Mouse (Mus musculus): ENCODE measurements around the gene AI467606. TPM values are rescaled to one million over a fixed set of nuclear protein-coding genes. Genes with fewer than 3 reads are reported as not detected.

AI467606 gene
- polyA plus RNA-seq, 1 experiment from 2014 or later: 7.6 TPM

DNA sequence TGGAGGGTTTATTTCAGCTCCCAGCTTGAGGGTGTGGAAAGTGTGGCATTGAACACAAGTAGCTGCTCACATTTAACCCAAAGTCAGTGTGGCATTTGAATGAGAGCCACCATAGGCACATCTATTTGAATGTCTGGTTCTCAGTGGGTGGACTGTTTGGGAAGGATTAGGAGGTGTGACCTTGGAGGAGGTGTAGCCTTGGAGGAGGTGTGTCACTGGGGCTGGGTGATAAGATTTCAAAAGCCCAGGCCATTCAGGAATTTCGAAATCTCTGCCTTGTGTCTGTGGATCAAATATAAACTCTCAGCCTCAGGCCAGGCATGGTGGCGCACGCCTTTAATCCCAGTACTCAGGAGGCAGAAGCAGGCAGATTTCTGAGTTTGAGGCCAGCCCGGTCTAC, 7.8 kb downstream of the AI467606 start:
- H3K27me3 ChIP-seq (ENCODE audit: insufficient read depth, low read length): no peaks in the 10 kb centered on the region
- H3K9ac ChIP-seq (replicated peaks): no peak overlapping the region
- H3K36me3 ChIP-seq (replicated peaks; ENCODE audit: insufficient read depth, low read length): no peaks in the 10 kb centered on the region
- H3K4me1 ChIP-seq (ENCODE audit: insufficient read depth): peaks cover under 1% of the 10 kb centered on the region; the same call in 1 of the 2 replicates
- no peak overlapping the region for H3K4me3 ChIP-seq (ENCODE audit: low read depth, low read length)
- TF ChIP-seq EP300 (IDR thresholded peaks at IDR 0.05; ENCODE audit: low read depth): no peak
- no peak for TF ChIP-seq CTCF (IDR thresholded peaks at IDR 0.05; ENCODE audit: low read depth)
- WGBS (ENCODE audit: insufficient replicate concordance): 86% methylated on average over 4 of the region's 4 CpGs
- ATAC-seq: no peak
- H3K9me3 ChIP-seq (ENCODE audit: low read length): no peaks in the 10 kb centered on the region
- no peak for DNase-seq
- no peak overlapping the region for H3K27ac ChIP-seq (ENCODE audit: low read depth)
- H3K4me2 ChIP-seq (ENCODE audit: low read depth, low read length): no peak overlapping the region

DNA sequence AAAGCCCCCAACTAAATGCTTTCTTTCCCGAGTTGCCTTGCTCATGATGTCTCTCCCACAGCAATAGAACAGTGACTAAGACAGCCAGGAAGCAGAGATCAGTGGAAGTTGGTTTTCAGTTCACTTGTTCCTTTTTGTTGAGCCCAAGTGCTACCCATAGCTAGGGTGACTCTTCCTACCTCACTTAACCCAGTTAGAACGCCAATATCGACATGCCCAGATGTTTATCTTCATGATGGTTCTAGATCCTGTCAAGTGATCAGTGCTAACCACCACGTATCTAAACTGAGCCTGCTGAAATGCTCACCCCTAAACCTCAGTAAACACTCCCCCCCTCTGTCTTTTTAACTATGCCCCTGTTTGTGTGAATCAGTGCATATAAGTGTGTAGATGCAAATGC, 8.4 kb downstream of the AI467606 start:
- no peak for DNase-seq
- Histone ChIP-seq H3K27ac (ENCODE audit: low read depth) (no peak overlapping the region), H3K36me3 (replicated peaks; ENCODE audit: insufficient read depth, low read length) (no peaks in the 10 kb centered on the region), H3K27me3 (ENCODE audit: insufficient read depth, low read length) (no peaks in the 10 kb centered on the region), H3K4me2 (ENCODE audit: low read depth, low read length) (no peak overlapping the region), H3K4me1 (ENCODE audit: insufficient read depth) (peaks cover 6% of the 10 kb centered on the region), H3K9me3 (ENCODE audit: low read length) (no peaks in the 10 kb centered on the region), H3K4me3 (ENCODE audit: low read depth, low read length) (no peak overlapping the region), H3K9ac (replicated peaks) (no peak overlapping the region)
- no peak for ATAC-seq
- 61% methylated on average over 4 of the region's 4 CpGs for WGBS (ENCODE audit: insufficient replicate concordance)
- TF ChIP-seq CTCF (IDR thresholded peaks at IDR 0.05; ENCODE audit: low read depth) (no peak), EP300 (IDR thresholded peaks at IDR 0.05; ENCODE audit: low read depth) (no peak)

DNA sequence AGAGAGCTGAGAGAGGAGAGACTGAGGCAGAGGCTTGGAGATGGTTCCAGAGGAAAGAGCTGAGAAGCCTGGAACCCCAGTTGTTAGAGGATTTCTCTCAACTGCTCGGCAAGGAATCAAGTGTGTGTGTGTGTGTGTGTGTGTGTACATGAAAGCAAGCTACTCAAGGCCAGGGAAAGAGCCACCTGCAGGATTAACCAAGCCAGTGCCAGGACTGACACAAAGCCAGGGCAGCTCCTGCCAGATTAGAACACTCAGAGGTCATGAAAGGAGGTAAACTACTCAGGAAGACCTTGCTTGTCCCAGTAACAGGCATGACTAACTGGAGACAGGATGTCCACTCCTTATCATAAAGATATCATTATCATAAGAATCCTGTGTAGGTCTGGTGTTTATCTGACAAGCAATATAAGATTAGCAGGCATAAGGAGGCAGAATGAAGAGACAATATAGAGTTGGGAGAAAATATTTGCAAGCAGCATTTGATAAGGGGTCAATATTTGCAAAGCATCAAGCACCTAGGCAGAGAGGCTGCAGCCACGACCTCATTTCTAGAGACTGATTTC, 10.4 kb downstream of the AI467606 start:
- no peak for TF ChIP-seq EP300 (IDR thresholded peaks at IDR 0.05; ENCODE audit: low read depth)
- TF ChIP-seq CTCF (IDR thresholded peaks at IDR 0.05; ENCODE audit: low read depth): peak; percentile 43

DNA sequence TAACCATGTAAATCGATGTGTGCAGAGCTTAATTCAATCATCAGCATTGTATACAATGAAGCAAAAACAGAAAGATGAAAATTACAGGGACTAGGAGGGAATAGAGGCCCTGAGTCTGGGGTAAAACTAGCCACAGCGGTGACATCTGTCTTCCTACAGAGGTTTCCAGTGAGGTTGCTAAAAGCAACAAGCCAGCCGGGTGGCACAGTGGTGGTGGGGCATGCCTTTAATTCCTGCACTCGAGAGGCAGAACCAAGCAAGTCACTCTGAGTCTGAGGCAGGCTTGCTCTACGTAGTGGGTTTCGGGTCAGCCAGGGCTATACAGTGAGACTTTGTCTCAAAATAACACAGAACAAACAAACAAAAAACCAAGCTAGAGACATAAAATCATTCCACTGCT, 11.0 kb downstream of the AI467606 start:
- no peaks in the 10 kb centered on the region for H3K27me3 ChIP-seq (ENCODE audit: insufficient read depth, low read length)
- peaks cover 11% of the 10 kb centered on the region for H3K4me1 ChIP-seq (ENCODE audit: insufficient read depth)
- 66% methylated on average over 6 of the region's 6 CpGs for WGBS (ENCODE audit: insufficient replicate concordance)
- no peak overlapping the region for H3K27ac ChIP-seq (ENCODE audit: low read depth)
- ATAC-seq: no peak
- TF ChIP-seq EP300 (IDR thresholded peaks at IDR 0.05; ENCODE audit: low read depth): no peak
- TF ChIP-seq CTCF (IDR thresholded peaks at IDR 0.05; ENCODE audit: low read depth): no peak
- H3K9ac ChIP-seq (replicated peaks): no peak overlapping the region
- 0 out of 2 replicates have a peak, but pooled peaks cover 3% of the 10 kb centered on the region for H3K36me3 ChIP-seq (replicated peaks; ENCODE audit: insufficient read depth, low read length)
- H3K4me3 ChIP-seq (ENCODE audit: low read depth, low read length): no peak overlapping the region
- no peak for DNase-seq
- H3K4me2 ChIP-seq (ENCODE audit: low read depth, low read length): no peak overlapping the region
- no peaks in the 10 kb centered on the region for H3K9me3 ChIP-seq (ENCODE audit: low read length)

More for the DNA sequence above, 10.4 kb downstream of the AI467606 start:
- Histone ChIP-seq H3K27me3 (ENCODE audit: insufficient read depth, low read length) (no peaks in the 10 kb centered on the region), H3K9ac (replicated peaks) (no peak overlapping the region), H3K36me3 (replicated peaks; ENCODE audit: insufficient read depth, low read length) (no peaks in the 10 kb centered on the region), H3K27ac (ENCODE audit: low read depth) (no peak overlapping the region), H3K4me2 (ENCODE audit: low read depth, low read length) (no peak overlapping the region), H3K4me3 (ENCODE audit: low read depth, low read length) (no peak overlapping the region), H3K9me3 (ENCODE audit: low read length) (no peaks in the 10 kb centered on the region), H3K4me1 (ENCODE audit: insufficient read depth) (peaks cover 11% of the 10 kb centered on the region)
- no peak for ATAC-seq
- WGBS (ENCODE audit: insufficient replicate concordance): 19% methylated on average over 2 of the region's 2 CpGs
- no peak for DNase-seq

GRCm38 (mm10) chr7:127103960-127104359, 12.8 kb downstream of the AI467606 start:
- whole genome bisulfite sequencing (ENCODE audit: insufficient replicate concordance): 53% methylated on average over 6 of the region's 6 CpGs
- H3K36me3 ChIP-seq (replicated peaks; ENCODE audit: insufficient read depth, low read length): 0 out of 2 replicates have a peak, but pooled peaks cover 3% of the 10 kb centered on the region
- H3K4me3 ChIP-seq (ENCODE audit: low read depth, low read length): no peak overlapping the region
- no peak overlapping the region for H3K9ac ChIP-seq (replicated peaks)
- H3K9me3 ChIP-seq (ENCODE audit: low read length): no peaks in the 10 kb centered on the region
- H3K27ac ChIP-seq (ENCODE audit: low read depth): peak overlapping the region; percentile 13; the same call in 1 of the 2 replicates
- peak; percentile 59 for TF ChIP-seq CTCF (IDR thresholded peaks at IDR 0.05; ENCODE audit: low read depth)
- TF ChIP-seq EP300 (IDR thresholded peaks at IDR 0.05; ENCODE audit: low read depth): no peak
- DNase-seq (no peak), ATAC-seq (peak; percentile 33; the same call in 1 of the 2 replicates)
- no peak overlapping the region for H3K4me2 ChIP-seq (ENCODE audit: low read depth, low read length)
- peaks cover 11% of the 10 kb centered on the region for H3K4me1 ChIP-seq (ENCODE audit: insufficient read depth)
- no peaks in the 10 kb centered on the region for H3K27me3 ChIP-seq (ENCODE audit: insufficient read depth, low read length)

GRCm38 (mm10) chr7:127104560-127105332, 13.6 kb downstream of the AI467606 start:
- WGBS (ENCODE audit: insufficient replicate concordance): 17% methylated on average over 17 of the region's 17 CpGs
- H3K27ac ChIP-seq (ENCODE audit: low read depth): peak overlapping the region; percentile 13; the same call in 1 of the 2 replicates
- DNase-seq: peak; percentile 79
- no peaks in the 10 kb centered on the region for H3K27me3 ChIP-seq (ENCODE audit: insufficient read depth, low read length)
- H3K4me2 ChIP-seq (ENCODE audit: low read depth, low read length): peak overlapping the region; percentile 62
- H3K9me3 ChIP-seq (ENCODE audit: low read length): no peaks in the 10 kb centered on the region
- H3K36me3 ChIP-seq (replicated peaks; ENCODE audit: insufficient read depth, low read length): 0 out of 2 replicates have a peak, but pooled peaks cover 3% of the 10 kb centered on the region
- H3K4me1 ChIP-seq (ENCODE audit: insufficient read depth): peaks cover 11% of the 10 kb centered on the region
- H3K9ac ChIP-seq (replicated peaks): no peak overlapping the region
- peak; percentile 81 for ATAC-seq
- H3K4me3 ChIP-seq (ENCODE audit: low read depth, low read length): 0 out of 2 replicates have a peak overlapping the region, but pooled peaks have one; percentile 13
- TF ChIP-seq EP300 (IDR thresholded peaks at IDR 0.05; ENCODE audit: low read depth): no peak
- TF ChIP-seq CTCF (IDR thresholded peaks at IDR 0.05; ENCODE audit: low read depth): peak; percentile 95

All from liver, postnatal 0 days (tissue).